Mouse (Mus musculus) midbrain, embryonic 16.5 days (tissue): ENCODE measurements around the gene Smim5. TPM values are rescaled to one million over a fixed set of nuclear protein-coding genes. Genes with fewer than 3 reads are reported as not detected.

ENCODE experiments used
- ATAC-seq: fragments of 200-750 bp; cut with Nextera tagmentation; 2 replicates; pipeline ENCODE4 v1.8.0; 2017; ENCODE audit warnings: moderate TSS enrichment
- H3K27ac ChIP-seq: fragments of 300-500 bp; sonication (generic); 2 replicates; pipeline ENCODE4 v1.5.1; 2014; ENCODE audit warnings: mild to moderate bottlenecking, low read length, mixed read lengths
- H3K27me3 ChIP-seq: fragments of 300-500 bp; sonication (generic); 2 replicates; pipeline ENCODE4 v1.6.1; 2014; ENCODE audit warnings: low read depth, low read length, mixed read lengths; ENCODE audit not compliant: control insufficient read depth, insufficient read depth
- H3K36me3 ChIP-seq: fragments of 300-500 bp; sonication (generic); 2 replicates; pipeline ENCODE4 v1.6.1; 2014; ENCODE audit warnings: mild to moderate bottlenecking, low read length, moderate library complexity, mixed read lengths; ENCODE audit not compliant: control insufficient read depth, insufficient read depth
- H3K4me1 ChIP-seq: fragments of 300-500 bp; sonication (generic); 2 replicates; pipeline ENCODE4 v1.6.1; 2014; ENCODE audit warnings: mild to moderate bottlenecking, low read length, mixed read lengths; ENCODE audit not compliant: control insufficient read depth, insufficient read depth
- H3K4me2 ChIP-seq: fragments of 300-500 bp; sonication (generic); 2 replicates; pipeline ENCODE4 v1.6.1; 2014; ENCODE audit warnings: mild to moderate bottlenecking, low read length, mixed read lengths
- H3K4me3 ChIP-seq: fragments of 300-500 bp; sonication (generic); 2 replicates; pipeline ENCODE4 v1.5.1; 2014; ENCODE audit warnings: low read depth, mild to moderate bottlenecking, low read length, moderate library complexity, mixed read lengths
- H3K9ac ChIP-seq: fragments of 300-500 bp; sonication (generic); 2 replicates; pipeline ENCODE4 v1.6.1; 2014; ENCODE audit warnings: low read depth, low read length, mixed read lengths
- H3K9me3 ChIP-seq: fragments of 300-500 bp; sonication (generic); replicated peaks from 2 replicates; pipeline ENCODE4 v1.6.1; 2014; ENCODE audit warnings: mild to moderate bottlenecking, low read length, mixed read lengths; ENCODE audit not compliant: control insufficient read depth, poor library complexity, severe bottlenecking
- WGBS: fragments of 180-500 bp; shearing (Covaris S2); extraction: QIAGEN DNeasy Blood & Tissue Kit; methylation state at CpG from one replicate; pipeline ENCODE4 v1.1.7; 2014; 5-methylcytosine and 5-hydroxymethylcytosine counted together
- polyA plus RNA-seq: library from polyadenylated mRNA; unstranded; fragments of >200 nt; fragmentation: Nextera tagmentation; extraction: Ambion mirVana; gene quantifications from 2 replicates; pipeline ENCODE4 v1.2.1, GENCODE M21; 2015

Gene Smim5
- polyA plus RNA-seq, 1 experiment from 2014 or later: 1.5 TPM

DNA sequence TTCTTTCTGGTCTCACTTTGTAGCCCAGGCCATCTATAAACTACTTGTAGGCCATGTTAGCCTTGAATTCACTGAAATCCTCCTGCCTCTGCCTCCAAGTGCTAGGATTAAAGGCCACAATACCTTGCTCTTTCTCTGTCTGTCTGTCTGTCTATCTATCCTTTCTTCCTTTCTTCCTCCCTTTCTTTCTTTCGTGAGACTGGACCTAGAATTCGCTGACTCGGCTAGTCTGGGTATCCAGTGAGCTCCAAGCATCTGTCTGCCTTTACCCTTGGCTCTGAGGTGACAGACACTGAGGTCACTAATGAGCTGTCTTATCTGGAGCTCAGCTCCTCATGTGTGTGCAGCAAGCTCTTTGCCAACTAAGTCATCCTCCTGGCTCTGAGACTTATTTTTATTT is 23.8 kb upstream of the Smim5 start:
- no peak overlapping the region for H3K4me3 ChIP-seq
- no peaks in the 10 kb centered on the region for H3K9me3 ChIP-seq
- H3K27me3 ChIP-seq: no peaks in the 10 kb centered on the region
- no peak overlapping the region for H3K27ac ChIP-seq
- no peak overlapping the region for H3K4me2 ChIP-seq
- H3K36me3 ChIP-seq: no peaks in the 10 kb centered on the region
- no peaks in the 10 kb centered on the region for H3K4me1 ChIP-seq
- no peak overlapping the region for H3K9ac ChIP-seq
- 92% methylated on average over 3 of the region's 3 CpGs for WGBS
- ATAC-seq: no peak

- Histone ChIP-seq H3K4me3 (no peak overlapping the region), H3K4me2 (no peak overlapping the region), H3K9me3 (no peaks in the 10 kb centered on the region), H3K4me1 (no peaks in the 10 kb centered on the region), H3K36me3 (no peaks in the 10 kb centered on the region), H3K27me3 (no peaks in the 10 kb centered on the region), H3K27ac (no peak overlapping the region), H3K9ac (no peak overlapping the region)
- 80% methylated on average over 5 of the region's 5 CpGs for WGBS
- no peak for ATAC-seq
These were observed 23.3 kb upstream of the Smim5 start for GRCm38 (mm10) chr11:115876438-115876837.

GRCm38 (mm10) chr11:115877174-115877755 is 22.5 kb upstream of the Smim5 start:
- Histone ChIP-seq H3K4me3 (no peak overlapping the region), H3K27me3 (no peaks in the 10 kb centered on the region), H3K9me3 (no peaks in the 10 kb centered on the region), H3K9ac (no peak overlapping the region), H3K27ac (no peak overlapping the region), H3K4me1 (no peaks in the 10 kb centered on the region), H3K36me3 (no peaks in the 10 kb centered on the region), H3K4me2 (no peak overlapping the region)
- WGBS: 79% methylated on average over 6 of the region's 6 CpGs
- ATAC-seq: no peak

DNA sequence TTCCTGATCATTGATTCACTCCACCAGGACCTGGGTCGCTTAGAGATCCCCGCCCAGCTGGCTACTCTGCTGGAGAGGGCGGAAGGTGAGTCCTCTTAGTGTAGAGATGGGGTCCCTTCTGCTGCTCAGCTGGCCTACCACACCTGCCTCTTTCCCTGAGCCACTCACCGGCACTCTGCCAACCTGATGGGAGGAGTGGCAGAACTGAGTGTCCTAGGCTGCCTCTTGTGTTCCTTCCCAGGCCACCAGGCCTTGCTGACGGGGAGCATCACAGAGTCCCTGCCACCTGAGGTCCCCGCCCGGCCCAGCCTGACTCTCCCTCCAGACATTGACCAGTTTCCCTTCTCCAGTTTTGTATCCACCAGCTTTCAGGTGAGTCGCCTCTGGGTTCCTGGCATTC is 21.7 kb upstream of the Smim5 start:
- no peaks in the 10 kb centered on the region for H3K9me3 ChIP-seq
- H3K36me3 ChIP-seq: no peaks in the 10 kb centered on the region
- H3K4me2 ChIP-seq: no peak overlapping the region
- no peaks in the 10 kb centered on the region; the same call in 1 of the 2 replicates for H3K27me3 ChIP-seq
- ATAC-seq: no peak
- no peaks in the 10 kb centered on the region for H3K4me1 ChIP-seq
- WGBS: 79% methylated on average over 8 of the region's 8 CpGs
- H3K27ac ChIP-seq: no peak overlapping the region
- no peak overlapping the region for H3K4me3 ChIP-seq
- no peak overlapping the region for H3K9ac ChIP-seq

GRCm38 (mm10) chr11:115881002-115881401 is 18.8 kb upstream of the Smim5 start:
- Histone ChIP-seq H3K4me2 (no peak overlapping the region), H3K27me3 (no peaks in the 10 kb centered on the region; the same call in none of the 2 replicates), H3K4me1 (no peaks in the 10 kb centered on the region), H3K4me3 (no peak overlapping the region), H3K36me3 (no peaks in the 10 kb centered on the region), H3K9ac (no peak overlapping the region), H3K9me3 (no peaks in the 10 kb centered on the region), H3K27ac (no peak overlapping the region)
- WGBS: 22% methylated on average over 5 of the region's 5 CpGs
- ATAC-seq: no peak

- 36% methylated on average over 17 of the region's 17 CpGs for WGBS
- no peak for ATAC-seq
- H3K27ac ChIP-seq: no peak overlapping the region
- no peaks in the 10 kb centered on the region for H3K9me3 ChIP-seq
- H3K9ac ChIP-seq: no peak overlapping the region
- H3K27me3 ChIP-seq: no peaks in the 10 kb centered on the region; the same call in none of the 2 replicates
- H3K4me3 ChIP-seq: no peak overlapping the region
- H3K4me2 ChIP-seq: no peak overlapping the region
- H3K4me1 ChIP-seq: no peaks in the 10 kb centered on the region
- H3K36me3 ChIP-seq: no peaks in the 10 kb centered on the region
These were observed 16.5 kb upstream of the Smim5 start for GRCm38 (mm10) chr11:115883251-115883650.

GRCm38 (mm10) chr11:115884361-115884760 is 15.4 kb upstream of the Smim5 start:
- no peak overlapping the region for H3K9ac ChIP-seq
- no peak overlapping the region for H3K4me2 ChIP-seq
- no peaks in the 10 kb centered on the region for H3K9me3 ChIP-seq
- no peak overlapping the region for H3K27ac ChIP-seq
- no peaks in the 10 kb centered on the region for H3K36me3 ChIP-seq
- WGBS: 90% methylated on average over 3 of the region's 3 CpGs
- H3K4me3 ChIP-seq: no peak overlapping the region
- H3K4me1 ChIP-seq: no peaks in the 10 kb centered on the region
- H3K27me3 ChIP-seq: no peaks in the 10 kb centered on the region; the same call in none of the 2 replicates
- no peak for ATAC-seq

GRCm38 (mm10) chr11:115885281-115885680 is 14.5 kb upstream of the Smim5 start:
- Histone ChIP-seq H3K4me2 (no peak overlapping the region), H3K9ac (no peak overlapping the region), H3K4me3 (no peak overlapping the region), H3K36me3 (no peaks in the 10 kb centered on the region), H3K27me3 (no peaks in the 10 kb centered on the region; the same call in none of the 2 replicates), H3K27ac (no peak overlapping the region), H3K9me3 (no peaks in the 10 kb centered on the region), H3K4me1 (no peaks in the 10 kb centered on the region)
- 75% methylated on average over 11 of the region's 11 CpGs for WGBS
- no peak for ATAC-seq

DNA sequence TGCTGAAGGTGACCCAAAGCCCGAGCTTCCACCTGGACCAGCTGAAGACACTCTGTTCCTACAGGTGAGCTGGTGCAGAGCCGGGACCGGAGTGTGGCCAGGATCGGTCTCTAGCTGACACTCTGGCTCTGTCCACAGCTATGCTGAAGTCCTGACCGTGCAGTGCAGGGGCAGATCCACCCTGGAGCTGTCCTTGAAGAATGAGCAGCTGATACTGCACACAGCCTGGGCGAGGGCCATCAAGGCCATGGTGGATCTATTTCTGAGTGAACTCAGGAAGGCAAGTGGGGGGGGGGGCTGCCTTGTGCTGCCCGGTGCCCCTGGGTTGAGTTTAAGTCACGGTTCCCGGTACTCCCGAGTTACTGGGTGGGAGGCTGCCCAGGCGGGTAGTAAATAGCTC is 13.3 kb upstream of the Smim5 start:
- no peak for ATAC-seq
- Histone ChIP-seq H3K27ac (no peak overlapping the region), H3K4me3 (no peak overlapping the region), H3K4me2 (no peak overlapping the region), H3K27me3 (no peaks in the 10 kb centered on the region; the same call in none of the 2 replicates), H3K36me3 (no peaks in the 10 kb centered on the region), H3K9ac (no peak overlapping the region), H3K4me1 (no peaks in the 10 kb centered on the region), H3K9me3 (no peaks in the 10 kb centered on the region)
- WGBS: 90% methylated on average over 11 of the region's 11 CpGs
